Mouse (Mus musculus): ENCODE measurements around the gene Stra6l.

The Stra6l gene

DNA sequence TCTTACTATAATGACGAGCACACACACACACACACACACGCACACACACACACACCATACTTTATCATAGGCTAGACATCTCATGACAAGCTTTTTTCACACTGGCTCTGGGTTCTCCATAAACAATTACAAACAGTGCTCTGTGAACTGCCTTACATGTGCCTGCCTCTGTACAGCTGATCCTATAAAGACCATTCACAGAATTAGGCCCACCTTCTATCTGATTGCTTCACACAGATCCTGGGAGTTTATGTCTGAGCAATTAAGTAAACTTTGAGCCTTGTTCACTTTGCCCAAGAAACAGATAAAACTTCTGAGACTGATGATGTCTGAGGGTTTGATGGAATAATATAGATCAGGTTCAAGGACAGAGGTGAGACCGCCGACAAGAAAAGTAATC is 63.4 kb downstream of the Stra6l start:
- DNase-seq (ENCODE audit: low read depth, low spot score) = no peak

DNA sequence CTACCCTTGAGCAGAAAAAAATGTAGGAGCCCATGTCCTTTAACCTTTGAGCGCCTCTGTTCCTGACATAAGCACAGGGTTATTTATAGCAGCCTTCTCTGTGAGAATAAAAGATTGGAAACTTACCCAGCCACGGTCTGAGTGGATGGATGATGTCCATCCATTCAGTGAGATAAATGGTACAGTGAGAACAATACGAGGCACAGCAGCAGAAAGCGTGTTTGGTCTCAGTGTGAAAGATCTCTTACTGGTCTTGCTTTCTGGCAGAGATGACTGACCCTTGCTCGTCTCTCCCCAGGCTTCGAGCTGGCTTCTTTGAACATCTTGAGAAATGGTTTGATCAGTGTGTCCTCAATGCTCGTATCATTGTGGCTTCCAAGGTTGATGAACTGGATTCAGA is 68.6 kb downstream of the Stra6l start:
- no peak for DNase-seq (ENCODE audit: low read depth, low spot score)

DNA sequence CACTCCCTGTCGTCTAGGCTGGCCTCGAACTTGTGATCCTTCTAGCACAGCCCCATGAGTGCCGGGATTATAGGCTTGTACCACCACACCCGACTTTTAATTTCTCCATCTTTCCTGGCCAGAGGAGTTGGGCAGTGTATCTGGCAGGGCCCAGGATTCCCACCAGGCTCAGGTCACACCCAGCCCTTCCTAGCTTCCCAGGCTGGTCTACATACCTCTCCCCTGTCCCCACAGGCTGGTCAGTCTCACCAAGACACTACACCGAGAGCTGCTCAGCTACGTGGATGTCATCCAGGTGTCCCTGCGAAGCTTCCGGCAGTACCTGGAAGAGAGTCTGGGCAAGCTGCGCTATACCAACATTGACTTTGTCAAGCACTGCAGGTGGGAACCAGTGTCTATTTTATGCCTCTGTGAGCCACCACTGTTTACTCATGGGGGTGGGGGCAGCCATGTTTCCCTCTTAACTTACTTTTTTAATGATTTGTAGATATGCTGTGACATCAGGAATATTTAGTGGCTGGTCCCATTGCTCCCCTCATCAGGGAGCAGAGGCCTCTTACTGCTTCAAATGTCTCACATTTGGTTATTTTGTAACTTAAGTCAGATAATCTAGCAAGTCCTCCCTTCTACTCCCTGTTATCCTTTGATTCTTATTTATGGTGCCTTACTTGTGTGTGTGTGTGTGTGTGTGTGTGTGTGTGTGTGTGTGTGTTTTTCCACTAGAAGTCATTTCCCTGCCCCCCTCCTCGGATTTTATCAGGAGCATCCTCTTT is 73.4 kb downstream of the Stra6l start:
- no peak for DNase-seq (ENCODE audit: low read depth, low spot score)

DNA sequence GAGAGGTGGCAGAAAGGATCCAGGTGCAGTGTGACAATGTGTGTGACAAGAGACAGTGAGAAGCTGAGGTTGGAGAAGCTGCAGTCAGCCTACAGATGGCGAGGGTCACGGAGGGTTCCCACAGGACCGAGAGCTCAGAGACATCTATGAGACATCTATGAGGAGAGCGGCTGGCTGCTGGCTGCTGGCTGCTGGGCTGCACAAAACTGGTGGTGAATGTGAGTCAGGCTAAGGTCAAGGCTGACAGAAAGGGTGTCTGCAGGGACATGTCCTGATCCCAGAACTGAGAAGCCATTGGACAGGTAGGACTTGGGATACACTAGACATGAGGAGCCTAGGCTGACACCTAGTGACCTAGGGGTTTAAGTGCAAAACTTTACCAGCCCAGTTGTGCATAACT is 75.5 kb downstream of the Stra6l start:
- DNase-seq (ENCODE audit: low read depth, low spot score) = no peak

DNA sequence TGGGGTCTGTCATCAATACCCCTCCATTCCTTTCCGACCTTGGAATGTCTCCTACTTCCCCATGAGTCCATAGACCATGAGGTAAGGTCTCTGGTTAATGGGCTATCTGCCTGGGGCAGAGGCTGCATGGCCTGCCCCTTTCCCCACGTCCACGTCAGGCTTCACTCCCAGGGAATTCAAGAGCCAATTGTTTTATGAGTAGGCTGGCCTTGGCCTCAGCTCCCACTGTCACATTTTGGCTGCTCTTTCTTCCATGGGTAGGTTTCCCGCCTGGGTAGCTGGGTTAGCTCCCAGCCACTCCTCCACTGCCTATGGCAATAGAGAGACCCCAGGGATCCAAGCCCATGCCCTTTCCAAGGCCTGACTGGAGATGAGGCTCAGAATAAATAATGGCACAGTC is 80.1 kb downstream of the Stra6l start:
- DNase-seq (ENCODE audit: low read depth, low spot score) = no peak

Data from telencephalon, adult 2 months (tissue).